ENCODE assay signal across 24 mouse cellular contexts in the genomic region with DNA sequence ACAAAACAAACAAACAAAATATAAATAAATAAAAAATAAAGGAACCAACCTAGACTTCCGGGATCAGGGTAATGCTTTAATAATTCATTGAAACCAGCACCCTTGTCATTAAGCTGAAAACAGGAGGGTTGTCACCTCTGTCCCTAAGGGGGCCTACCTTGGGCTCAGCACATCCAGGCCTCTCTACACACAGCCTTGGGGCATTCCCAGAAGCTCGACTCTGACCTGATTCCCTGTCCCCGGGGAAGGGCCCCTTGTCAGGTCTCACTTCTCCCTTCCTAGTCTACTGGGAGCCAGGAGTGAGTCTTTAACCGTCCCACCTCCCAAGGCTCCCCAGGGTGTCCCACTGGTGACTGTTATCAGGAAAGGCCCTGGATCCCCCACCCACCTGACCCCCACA.
"Had no signal": no experiment of that assay in that cellular context is flagged by ENCODE, and none has a peak within 500 bp of the region (broad histone marks: within the 10 kb centered on the region; RNA-seq: fewer than 3 reads in every experiment).

No protein-coding gene starts in this region.

- H3K4me3 ChIP-seq: gastrocnemius, adult 2 months; heart, embryonic 10.5 days; heart, embryonic 12.5 days; hindbrain, embryonic 13.5 days; intestine, embryonic 15.5 days; layer of hippocampus, adult 2 months; left cerebral cortex, adult 2 months; limb, embryonic 10.5 days; limb, embryonic 12.5 days; liver, embryonic 13.5 days had no signal

- H3K4me2 ChIP-seq: heart, embryonic 12.5 days; hindbrain, embryonic 13.5 days; intestine, embryonic 15.5 days; limb, embryonic 12.5 days; liver, embryonic 11.5 days; liver, embryonic 13.5 days had no signal

- H3K36me3 ChIP-seq: heart, embryonic 10.5 days; heart, embryonic 12.5 days; hindbrain, embryonic 13.5 days; intestine, embryonic 15.5 days; limb, embryonic 10.5 days; limb, embryonic 12.5 days; liver, embryonic 13.5 days had no signal

- H3K4me1 ChIP-seq: intestine, embryonic 15.5 days; limb, embryonic 10.5 days; liver, embryonic 13.5 days had no signal

- ATAC-seq: hindbrain, embryonic 16.5 days; inflammation-experienced regulatory T-cells, adult 6 months; intestine, embryonic 15.5 days; intestine, postnatal 0 days had no signal

- DNase-seq: gastrocnemius, adult 2 months; gastrocnemius, postnatal 10 days; gastrocnemius, postnatal 25 days; heart, postnatal 10 days; heart, postnatal 4 days; kidney, adult 18-20 months; kidney, adult 8-10 months; kidney, postnatal 10 days; kidney, postnatal 25 days; kidney, postnatal 4 days; liver; liver, embryonic 13.5 days had no signal

- H3K9me3 ChIP-seq: heart, embryonic 10.5 days; heart, embryonic 12.5 days; hindbrain, embryonic 13.5 days; intestine, embryonic 15.5 days; limb, embryonic 10.5 days; limb, embryonic 12.5 days; liver, embryonic 13.5 days had no signal

- H3K9ac ChIP-seq: heart, embryonic 12.5 days; hindbrain, embryonic 13.5 days; intestine, embryonic 15.5 days; limb, embryonic 12.5 days; liver, embryonic 13.5 days had no signal

- H3K27me3 ChIP-seq: heart, embryonic 12.5 days; hindbrain, embryonic 13.5 days; intestine, embryonic 15.5 days; limb, embryonic 12.5 days; liver, embryonic 13.5 days had no signal

- H3K27ac ChIP-seq: gastrocnemius, adult 2 months; heart, embryonic 10.5 days; hindbrain, embryonic 13.5 days; intestine, embryonic 15.5 days; layer of hippocampus, adult 2 months; left cerebral cortex, adult 2 months; limb, embryonic 10.5 days; limb, embryonic 12.5 days; liver, embryonic 13.5 days had no signal
